Mouse (Mus musculus) liver, postnatal 0 days (tissue): ENCODE data around the gene Myo1c.

Experiments used
- CTCF ChIP-seq: sonication (generic); IDR thresholded peaks from 2 replicates; pipeline ENCODE4 v1.5.1; 2016; ENCODE audit warnings: antibody characterized with exemption, low read depth
- EP300 ChIP-seq: IDR thresholded peaks from 2 replicates; pipeline ENCODE4 v1.6.1; 2016; ENCODE audit warnings: antibody characterized with exemption, low read depth, mild to moderate bottlenecking

- TF ChIP-seq CTCF (no peak), EP300 (no peak)
Measured at GRCm38 (mm10) chr11:75660081-75660590, 9.8 kb downstream of the Myo1c start.
